Mouse (Mus musculus) layer of hippocampus, adult 9-10 months (tissue): ENCODE measurements at regions not wholly inside any gene's neighbourhood (a gene's known extent, or its start where the extent isn't known, plus 50 kb on each side); places are given as distances from the start of the nearest gene placed in this dataset.
A peak's percentile ranks its signal among the peaks of the same experiment; 100 is the strongest.

Experiments
- DNase-seq: peaks from one replicate; pipeline ENCODE4 v3.0.0; 2022; ENCODE audit warnings: low spot score

GRCm38 (mm10) chr14:45984135-45984892 is 326.4 kb upstream of the Ddhd1 start:
- DNase-seq: no peak

GRCm38 (mm10) chr14:45992041-45992869 is 334.3 kb upstream of the Ddhd1 start:
- DNase-seq: no peak

GRCm38 (mm10) chr14:45992870-45993135 is 334.9 kb upstream of the Ddhd1 start:
- DNase-seq: no peak

- DNase-seq: peak; percentile 57
Measured at GRCm38 (mm10) chr14:45993669-45994068, 335.7 kb upstream of the Ddhd1 start.

- DNase-seq: no peak
Measured at GRCm38 (mm10) chr14:45996760-45997159, 338.8 kb upstream of the Ddhd1 start.

- no peak for DNase-seq
Measured at GRCm38 (mm10) chr14:46004078-46004477, 346.1 kb upstream of the Ddhd1 start.

GRCm38 (mm10) chr14:46005307-46005706 is 347.4 kb upstream of the Ddhd1 start:
- no peak for DNase-seq

- DNase-seq: no peak
Measured at GRCm38 (mm10) chr14:46013232-46013631, 355.3 kb upstream of the Ddhd1 start.

- no peak for DNase-seq
Measured at GRCm38 (mm10) chr14:46014090-46014489, 356.1 kb upstream of the Ddhd1 start.

GRCm38 (mm10) chr14:46015682-46016400 is 357.9 kb upstream of the Ddhd1 start:
- no peak for DNase-seq

- no peak for DNase-seq
Measured at GRCm38 (mm10) chr14:46016701-46017106, 358.8 kb upstream of the Ddhd1 start.

GRCm38 (mm10) chr14:46017286-46017685 is 359.3 kb upstream of the Ddhd1 start:
- no peak for DNase-seq

- no peak for DNase-seq
Measured at GRCm38 (mm10) chr14:46017976-46018375, 360.0 kb upstream of the Ddhd1 start.

GRCm38 (mm10) chr14:46019240-46020025 is 359.8 kb upstream of the Gm15217 start:
- no peak for DNase-seq

GRCm38 (mm10) chr14:46034301-46034700 is 344.9 kb upstream of the Gm15217 start:
- DNase-seq: no peak

GRCm38 (mm10) chr14:46060622-46061381 is 318.4 kb upstream of the Gm15217 start:
- DNase-seq: peak; percentile 11

- no peak for DNase-seq
Measured at GRCm38 (mm10) chr14:46067102-46067801, 312.0 kb upstream of the Gm15217 start.

GRCm38 (mm10) chr14:46071244-46071643 is 308.0 kb upstream of the Gm15217 start:
- no peak for DNase-seq

GRCm38 (mm10) chr14:46076738-46077137 is 302.5 kb upstream of the Gm15217 start:
- no peak for DNase-seq

- DNase-seq: no peak
Measured at GRCm38 (mm10) chr14:46077406-46078131, 301.6 kb upstream of the Gm15217 start.
